Mouse (Mus musculus): ENCODE data around the gene Crybb1. TPM values are rescaled to one million over a fixed set of nuclear protein-coding genes. Genes with fewer than 3 reads are reported as not detected.

The Crybb1 gene
- polyA plus RNA-seq, 1 experiment from 2014 or later = 0.45 TPM

DNA sequence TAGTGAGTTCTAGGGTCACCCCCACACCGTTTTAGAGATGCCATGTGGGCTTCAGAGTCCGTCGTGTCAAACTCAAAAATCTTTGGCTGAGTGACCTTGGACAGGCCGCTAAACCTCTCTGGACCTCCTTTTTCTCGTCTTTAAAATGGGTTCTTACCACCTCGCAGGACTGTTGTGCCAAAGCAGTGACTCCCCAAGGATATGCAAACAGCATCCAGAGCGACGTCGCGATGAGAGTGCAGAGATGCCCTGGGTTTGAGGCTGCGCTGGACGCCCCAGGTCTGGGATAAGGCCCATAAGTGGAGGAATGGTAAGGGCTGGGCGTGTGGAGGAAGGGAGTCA is 27.7 kb upstream of the Crybb1 start:
- 4% methylated on average over 13 of the region's 13 CpGs for WGBS
- Histone ChIP-seq H3K4me1 (replicated peaks; ENCODE audit: control insufficient read depth, insufficient read depth, low read length) (peaks cover 5% of the 10 kb centered on the region), H3K4me3 (ENCODE audit: low read depth, low read length) (no peak overlapping the region; the same call in 1 of the 2 replicates), H3K9me3 (ENCODE audit: control insufficient read depth, low read length) (no peaks in the 10 kb centered on the region), H3K36me3 (ENCODE audit: control insufficient read depth, insufficient read depth, low read length) (no peaks in the 10 kb centered on the region), H3K27ac (ENCODE audit: low read depth, low read length) (no peak overlapping the region), H3K9ac (ENCODE audit: low read depth, low read length) (no peak overlapping the region), H3K4me2 (no peak overlapping the region), H3K27me3 (replicated peaks; ENCODE audit: control insufficient read depth, insufficient read depth, low read length) (peaks cover 82% of the 10 kb centered on the region)
- no peak for DNase-seq (ENCODE audit: low spot score)
- ATAC-seq (replicated peaks; ENCODE audit: low FRiP score) = no peak

DNA sequence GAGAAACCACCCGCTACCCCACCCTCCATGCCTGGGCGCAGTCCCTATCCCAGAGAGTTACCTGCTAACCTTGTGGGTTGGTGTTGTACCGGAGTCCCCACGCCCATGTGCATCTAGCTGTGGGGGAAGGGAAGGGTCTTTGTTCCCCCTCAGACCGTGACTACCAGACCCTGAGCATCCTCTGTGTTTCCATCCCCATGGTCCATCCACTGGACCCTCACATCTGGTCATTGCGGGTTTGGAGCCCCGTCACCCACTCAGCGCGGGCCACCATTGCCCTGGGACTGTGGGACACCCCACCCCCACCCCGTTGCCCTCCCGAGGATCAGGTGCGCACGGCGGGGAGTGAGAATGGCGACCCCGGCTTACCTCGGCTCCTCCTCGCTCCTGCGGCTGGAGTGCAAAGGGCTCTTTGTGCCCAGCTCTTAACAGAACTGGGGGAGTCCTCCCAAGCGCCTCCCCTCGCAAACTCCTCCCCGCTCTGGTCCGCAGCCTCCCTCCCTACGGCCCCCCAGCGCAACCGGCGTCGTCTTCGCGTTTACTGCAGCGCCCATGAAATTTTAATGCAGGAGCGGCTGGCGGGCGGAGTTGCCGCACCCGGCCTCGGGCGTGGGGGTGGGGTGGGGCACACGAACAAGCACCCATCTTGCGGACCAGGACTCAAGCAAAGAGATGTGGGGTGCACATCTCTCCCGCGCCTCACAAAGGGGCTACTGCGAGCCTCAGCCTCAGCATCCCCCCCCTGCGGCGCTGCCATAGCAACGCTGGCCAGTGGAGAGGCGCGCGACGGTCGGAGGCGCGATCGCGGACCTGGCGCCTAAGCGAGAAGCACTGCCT is 27.2 kb upstream of the Crybb1 start:
- DNase-seq (ENCODE audit: low spot score) = no peak
- H3K4me2 ChIP-seq = peak overlapping the region; percentile 53
- H3K4me1 ChIP-seq (replicated peaks; ENCODE audit: control insufficient read depth, insufficient read depth, low read length) = peaks cover 5% of the 10 kb centered on the region
- H3K9ac ChIP-seq (ENCODE audit: low read depth, low read length) = no peak overlapping the region
- H3K36me3 ChIP-seq (ENCODE audit: control insufficient read depth, insufficient read depth, low read length) = no peaks in the 10 kb centered on the region
- no peaks in the 10 kb centered on the region for H3K9me3 ChIP-seq (ENCODE audit: control insufficient read depth, low read length)
- peaks cover 80% of the 10 kb centered on the region for H3K27me3 ChIP-seq (replicated peaks; ENCODE audit: control insufficient read depth, insufficient read depth, low read length)
- WGBS = 3% methylated on average over 56 of the region's 57 CpGs
- no peak overlapping the region for H3K27ac ChIP-seq (ENCODE audit: low read depth, low read length)
- H3K4me3 ChIP-seq (ENCODE audit: low read depth, low read length) = peak overlapping the region; percentile 33
- no peak for ATAC-seq (replicated peaks; ENCODE audit: low FRiP score)

DNA sequence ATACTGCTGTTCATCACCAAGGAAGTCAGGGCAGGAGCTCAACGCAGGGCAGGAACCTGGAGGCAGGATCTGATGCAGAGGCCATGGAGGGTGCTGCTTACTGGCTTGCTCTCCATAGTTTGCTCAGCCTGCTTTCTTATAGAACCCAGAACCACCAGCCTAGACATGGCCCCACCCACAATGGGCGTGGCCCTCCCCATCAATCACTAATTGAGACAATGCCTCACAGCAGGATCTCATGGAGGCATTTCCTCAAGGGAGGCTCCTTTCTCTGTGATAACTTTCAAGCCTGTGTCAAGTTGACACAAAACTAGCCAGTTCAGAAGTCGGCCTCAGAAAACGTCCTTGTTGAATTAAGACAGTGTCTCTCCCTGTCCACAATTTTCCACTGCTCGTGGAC is 19.8 kb upstream of the Crybb1 start:
- Histone ChIP-seq H3K4me3 (ENCODE audit: low read depth, low read length) (no peak overlapping the region), H3K9me3 (ENCODE audit: control insufficient read depth, low read length) (no peaks in the 10 kb centered on the region), H3K9ac (ENCODE audit: low read depth, low read length) (no peak overlapping the region), H3K4me1 (replicated peaks; ENCODE audit: control insufficient read depth, insufficient read depth, low read length) (0 out of 2 replicates have a peak, but pooled peaks cover 3% of the 10 kb centered on the region), H3K36me3 (ENCODE audit: control insufficient read depth, insufficient read depth, low read length) (no peaks in the 10 kb centered on the region), H3K27me3 (replicated peaks; ENCODE audit: control insufficient read depth, insufficient read depth, low read length) (peaks cover 26% of the 10 kb centered on the region), H3K27ac (ENCODE audit: low read depth, low read length) (no peak overlapping the region), H3K4me2 (no peak overlapping the region)
- 72% methylated on average over 5 of the region's 5 CpGs for WGBS
- no peak for DNase-seq (ENCODE audit: low spot score)
- ATAC-seq (replicated peaks; ENCODE audit: low FRiP score) = no peak

DNA sequence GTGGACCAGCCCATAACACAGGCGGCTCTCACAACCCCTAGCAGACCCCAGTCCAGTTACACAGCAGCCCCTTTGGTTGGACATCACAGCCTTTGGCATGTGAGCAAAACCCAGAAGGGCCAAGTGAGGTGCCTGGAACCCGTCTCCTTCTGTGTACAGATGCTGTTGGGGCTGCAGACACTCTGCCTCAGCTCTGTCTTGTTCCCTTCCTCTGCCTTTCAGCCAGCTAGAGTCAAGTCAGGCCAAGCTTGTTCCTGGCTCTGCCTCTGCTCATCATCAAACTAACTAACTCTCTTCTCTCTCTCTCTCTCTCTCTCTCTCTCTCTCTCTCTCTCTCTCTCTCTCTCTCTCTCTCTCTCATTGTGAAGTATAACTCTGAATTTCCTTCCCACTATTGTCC is 19.0 kb upstream of the Crybb1 start:
- no peaks in the 10 kb centered on the region for H3K9me3 ChIP-seq (ENCODE audit: control insufficient read depth, low read length)
- no peak overlapping the region for H3K27ac ChIP-seq (ENCODE audit: low read depth, low read length)
- no peak overlapping the region for H3K4me2 ChIP-seq
- H3K4me3 ChIP-seq (ENCODE audit: low read depth, low read length) = no peak overlapping the region
- DNase-seq (ENCODE audit: low spot score) (no peak), ATAC-seq (replicated peaks; ENCODE audit: low FRiP score) (no peak)
- H3K27me3 ChIP-seq (replicated peaks; ENCODE audit: control insufficient read depth, insufficient read depth, low read length) = peaks cover 22% of the 10 kb centered on the region
- WGBS = 75% methylated on average over 2 of the region's 2 CpGs
- no peak overlapping the region for H3K9ac ChIP-seq (ENCODE audit: low read depth, low read length)
- no peaks in the 10 kb centered on the region for H3K36me3 ChIP-seq (ENCODE audit: control insufficient read depth, insufficient read depth, low read length)
- H3K4me1 ChIP-seq (replicated peaks; ENCODE audit: control insufficient read depth, insufficient read depth, low read length) = peaks cover 6% of the 10 kb centered on the region

DNA sequence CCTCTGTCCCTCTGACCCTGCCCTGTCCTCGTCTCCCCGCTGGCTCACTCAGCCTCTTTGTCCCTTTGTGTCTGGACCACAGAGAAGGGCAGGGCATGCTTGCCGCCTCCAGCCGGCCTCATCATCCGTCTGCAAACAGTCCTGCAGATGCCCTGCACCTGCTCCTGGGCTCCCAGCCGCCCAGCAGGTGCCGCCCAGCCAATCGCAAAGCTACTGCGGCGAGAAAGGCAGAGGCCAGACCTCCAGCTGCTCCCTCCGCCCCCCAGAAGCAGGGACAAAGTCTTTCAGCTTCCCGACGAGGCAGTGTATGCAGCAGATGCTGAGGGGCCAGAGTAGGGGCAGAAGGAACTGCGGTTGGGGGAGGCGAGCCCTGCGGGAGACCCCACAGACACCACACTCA is 18.2 kb upstream of the Crybb1 start:
- no peak overlapping the region for H3K9ac ChIP-seq (ENCODE audit: low read depth, low read length)
- 17% methylated on average over 16 of the region's 16 CpGs for WGBS
- no peaks in the 10 kb centered on the region for H3K36me3 ChIP-seq (ENCODE audit: control insufficient read depth, insufficient read depth, low read length)
- H3K4me3 ChIP-seq (ENCODE audit: low read depth, low read length) = no peak overlapping the region
- ATAC-seq (replicated peaks; ENCODE audit: low FRiP score) (no peak), DNase-seq (ENCODE audit: low spot score) (no peak)
- no peak overlapping the region for H3K4me2 ChIP-seq
- H3K4me1 ChIP-seq (replicated peaks; ENCODE audit: control insufficient read depth, insufficient read depth, low read length) = peaks cover 14% of the 10 kb centered on the region
- no peaks in the 10 kb centered on the region for H3K9me3 ChIP-seq (ENCODE audit: control insufficient read depth, low read length)
- no peak overlapping the region for H3K27ac ChIP-seq (ENCODE audit: low read depth, low read length)
- peaks cover 16% of the 10 kb centered on the region for H3K27me3 ChIP-seq (replicated peaks; ENCODE audit: control insufficient read depth, insufficient read depth, low read length)

DNA sequence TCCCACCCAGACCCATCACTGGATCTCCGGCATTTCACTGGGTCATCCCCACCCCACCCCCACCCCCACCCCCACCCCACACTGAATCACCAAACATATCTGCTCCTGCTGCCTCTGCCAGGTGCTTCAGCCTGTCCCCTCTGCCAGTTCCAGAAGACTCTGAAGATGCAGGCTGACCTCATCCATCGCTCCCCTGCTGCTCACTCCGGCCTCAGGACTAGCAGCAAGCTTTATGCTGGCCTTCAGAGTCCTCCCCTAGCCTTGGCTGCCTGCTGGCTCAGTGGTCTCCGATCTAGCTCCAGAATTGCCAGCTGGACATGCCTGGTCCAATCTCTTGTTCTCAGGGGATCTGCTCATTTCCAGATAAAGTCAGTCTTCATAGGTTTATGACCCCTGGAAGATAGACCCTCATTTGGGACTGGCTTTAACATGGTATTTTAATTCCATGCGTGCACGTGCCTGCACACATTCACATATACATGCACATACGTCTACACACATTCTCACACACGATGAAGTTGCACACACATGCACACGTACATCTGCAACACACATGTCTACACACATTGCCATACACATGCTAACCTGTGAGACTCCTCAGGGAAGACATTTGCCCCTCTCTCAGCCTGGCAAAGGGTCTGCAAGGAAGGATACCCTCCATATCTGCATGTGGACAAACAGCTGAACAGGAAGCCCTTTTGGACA is 17.6 kb upstream of the Crybb1 start:
- 60% methylated on average over 9 of the region's 9 CpGs for WGBS
- peaks cover under 1% of the 10 kb centered on the region; the same call in 1 of the 2 replicates for H3K9me3 ChIP-seq (ENCODE audit: control insufficient read depth, low read length)

DNA sequence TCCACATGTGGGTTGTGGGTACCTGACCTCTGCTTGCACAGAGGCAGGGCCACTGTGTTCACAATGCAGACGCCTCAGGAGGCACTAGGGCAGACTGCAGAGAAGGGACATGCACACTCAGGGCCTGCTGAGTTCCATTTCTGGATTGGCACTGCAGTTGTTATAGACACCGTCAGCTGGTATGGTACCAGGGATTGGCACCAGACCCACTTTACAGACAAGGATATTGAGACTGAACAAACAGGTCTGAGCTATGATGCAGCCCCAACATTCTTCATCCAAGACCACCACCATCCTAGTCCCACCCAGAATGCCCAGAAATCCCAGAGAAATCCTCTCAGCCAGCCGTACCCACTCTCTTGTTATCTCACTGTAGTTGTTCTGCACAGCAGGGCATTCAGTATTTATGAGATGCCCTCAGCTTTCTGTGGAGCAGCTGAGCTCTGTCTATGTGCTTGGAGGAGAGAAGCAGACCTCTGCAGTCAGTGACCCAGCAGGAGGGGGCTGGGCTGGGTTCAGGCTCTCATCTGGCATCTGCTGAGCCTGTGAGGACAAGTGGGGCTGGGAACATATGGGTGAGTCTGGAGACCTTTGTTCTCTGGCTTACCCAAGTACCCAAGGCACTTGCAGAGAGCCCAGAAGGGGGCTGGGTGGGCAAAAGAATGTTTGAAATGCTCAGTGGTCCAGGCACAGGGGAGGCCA is 16.7 kb upstream of the Crybb1 start:
- WGBS = 74% methylated on average over 3 of the region's 3 CpGs
- no peak overlapping the region for H3K27ac ChIP-seq (ENCODE audit: low read depth, low read length)
- H3K4me3 ChIP-seq (ENCODE audit: low read depth, low read length) = no peak overlapping the region
- H3K27me3 ChIP-seq (replicated peaks; ENCODE audit: control insufficient read depth, insufficient read depth, low read length) = peaks cover 16% of the 10 kb centered on the region
- peaks cover 17% of the 10 kb centered on the region for H3K4me1 ChIP-seq (replicated peaks; ENCODE audit: control insufficient read depth, insufficient read depth, low read length)
- H3K36me3 ChIP-seq (ENCODE audit: control insufficient read depth, insufficient read depth, low read length) = no peaks in the 10 kb centered on the region
- DNase-seq (ENCODE audit: low spot score) (no peak), ATAC-seq (replicated peaks; ENCODE audit: low FRiP score) (no peak)
- H3K4me2 ChIP-seq = no peak overlapping the region
- peaks cover 3% of the 10 kb centered on the region; the same call in 1 of the 2 replicates for H3K9me3 ChIP-seq (ENCODE audit: control insufficient read depth, low read length)
- no peak overlapping the region for H3K9ac ChIP-seq (ENCODE audit: low read depth, low read length)

More for the DNA sequence above, 17.6 kb upstream of the Crybb1 start:
- Histone ChIP-seq H3K4me1 (replicated peaks; ENCODE audit: control insufficient read depth, insufficient read depth, low read length) (peaks cover 17% of the 10 kb centered on the region), H3K9ac (ENCODE audit: low read depth, low read length) (no peak overlapping the region), H3K27ac (ENCODE audit: low read depth, low read length) (no peak overlapping the region), H3K27me3 (replicated peaks; ENCODE audit: control insufficient read depth, insufficient read depth, low read length) (peaks cover 16% of the 10 kb centered on the region), H3K4me3 (ENCODE audit: low read depth, low read length) (no peak overlapping the region), H3K36me3 (ENCODE audit: control insufficient read depth, insufficient read depth, low read length) (no peaks in the 10 kb centered on the region), H3K4me2 (no peak overlapping the region)
- no peak for ATAC-seq (replicated peaks; ENCODE audit: low FRiP score)
- no peak for DNase-seq (ENCODE audit: low spot score)

DNA sequence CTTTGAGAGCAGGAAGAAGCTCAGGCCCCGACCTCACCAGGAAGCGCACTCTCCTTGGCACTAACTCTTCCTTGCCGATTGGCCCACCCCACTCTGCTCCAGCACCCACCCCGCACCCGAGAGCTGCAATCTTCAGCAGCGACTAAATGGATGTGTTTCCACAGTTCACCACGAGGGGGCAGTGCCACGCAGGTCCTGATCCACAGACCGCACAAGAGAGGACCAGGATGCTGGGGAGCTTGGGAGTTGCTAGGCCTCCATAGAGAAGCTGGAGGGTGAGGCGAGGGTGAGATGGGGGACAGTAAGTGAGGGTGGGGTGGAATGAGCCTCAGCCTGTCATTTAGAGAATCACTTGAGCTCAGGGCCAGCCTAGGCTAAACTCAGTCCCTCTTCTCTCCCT is 14.9 kb upstream of the Crybb1 start:
- no peaks in the 10 kb centered on the region for H3K36me3 ChIP-seq (ENCODE audit: control insufficient read depth, insufficient read depth, low read length)
- no peak overlapping the region for H3K27ac ChIP-seq (ENCODE audit: low read depth, low read length)
- no peak overlapping the region for H3K9ac ChIP-seq (ENCODE audit: low read depth, low read length)
- WGBS = 4% methylated on average over 10 of the region's 10 CpGs
- ATAC-seq (replicated peaks; ENCODE audit: low FRiP score) = peak; percentile 35
- H3K4me3 ChIP-seq (ENCODE audit: low read depth, low read length) = no peak overlapping the region
- peaks cover 24% of the 10 kb centered on the region for H3K4me1 ChIP-seq (replicated peaks; ENCODE audit: control insufficient read depth, insufficient read depth, low read length)
- peak; percentile 83 for DNase-seq (ENCODE audit: low spot score)
- peaks cover 16% of the 10 kb centered on the region for H3K27me3 ChIP-seq (replicated peaks; ENCODE audit: control insufficient read depth, insufficient read depth, low read length)
- peaks cover 3% of the 10 kb centered on the region; the same call in 1 of the 2 replicates for H3K9me3 ChIP-seq (ENCODE audit: control insufficient read depth, low read length)
- H3K4me2 ChIP-seq = peak overlapping the region; percentile 26

Measured in liver, embryonic 11.5 days (tissue).